Mouse (Mus musculus) forebrain, postnatal 0 days (tissue): ENCODE data around the gene Nrros. TPM values are rescaled to one million over a fixed set of nuclear protein-coding genes. Genes with fewer than 3 reads are reported as not detected.

Experiments used
- ATAC-seq: fragments of 200-750 bp; cut with Nextera tagmentation; 2 replicates; pipeline ENCODE4 v1.8.0; 2017; ENCODE audit warnings: mild to moderate bottlenecking, moderate library complexity
- DNase-seq: peaks from one replicate; pipeline ENCODE4 v3.0.0-alpha.2; 2015
- H3K27ac ChIP-seq: fragments of 300-500 bp; sonication (generic); 2 replicates; pipeline ENCODE4 v1.5.1; 2014; ENCODE audit warnings: low read depth, mild to moderate bottlenecking, antibody characterized with exemption, low read length, moderate library complexity, mixed read lengths
- H3K27me3 ChIP-seq: fragments of 300-500 bp; sonication (generic); 2 replicates; pipeline ENCODE4 v1.6.1; 2014; ENCODE audit warnings: mild to moderate bottlenecking, low read length, mixed read lengths; ENCODE audit not compliant: insufficient read depth
- H3K36me3 ChIP-seq: fragments of 300-500 bp; sonication (generic); 2 replicates; pipeline ENCODE4 v1.6.1; 2014; ENCODE audit warnings: mild to moderate bottlenecking, moderate library complexity; ENCODE audit not compliant: insufficient read depth
- H3K4me1 ChIP-seq: fragments of 300-500 bp; sonication (generic); 2 replicates; pipeline ENCODE4 v1.6.1; 2014; ENCODE audit warnings: antibody characterized with exemption; ENCODE audit not compliant: insufficient read depth
- H3K4me2 ChIP-seq: fragments of 300-500 bp; sonication (generic); 2 replicates; pipeline ENCODE4 v1.6.1; 2014; ENCODE audit warnings: low read depth, mild to moderate bottlenecking, moderate library complexity
- H3K4me3 ChIP-seq: fragments of 300-500 bp; sonication (generic); 2 replicates; pipeline ENCODE4 v1.5.1; 2014; ENCODE audit warnings: low read depth, low read length, mixed read lengths
- H3K9ac ChIP-seq: fragments of 300-500 bp; sonication (generic); 2 replicates; pipeline ENCODE4 v1.6.1; 2014; ENCODE audit warnings: mild to moderate bottlenecking
- H3K9me3 ChIP-seq: fragments of 300-500 bp; sonication (generic); 2 replicates; pipeline ENCODE4 v1.6.1; 2016; ENCODE audit warnings: low read length
- CTCF ChIP-seq: sonication (generic); IDR thresholded peaks from 2 replicates; pipeline ENCODE4 v1.5.1; 2016; ENCODE audit warnings: antibody characterized with exemption, control low read depth, low read depth
- WGBS: fragments of 180-500 bp; shearing (Covaris S2); extraction: QIAGEN DNeasy Blood & Tissue Kit; methylation state at CpG from one replicate; pipeline ENCODE4 v1.1.7; 2014; 5-methylcytosine and 5-hydroxymethylcytosine counted together
- polyA plus RNA-seq: library from polyadenylated mRNA; unstranded; fragments of >200 nt; fragmentation: Nextera tagmentation; extraction: Ambion mirVana; gene quantifications from 2 replicates; pipeline ENCODE4 v1.2.1, GENCODE M21; 2015
- total RNA-seq: library from RNA; depleted of rRNA; stranded (reverse); fragments of >200 nt; gene quantifications from 2 replicates; pipeline ENCODE4 v1.2.3, GENCODE M21; 2014

The Nrros gene
- total and polyA plus RNA-seq, 2 experiments from 2014 or later: 6.4 to 12.5 TPM

GRCm38 (mm10) chr16:32190011-32190441 lies 24.6 kb upstream of the Nrros start:
- TF ChIP-seq CTCF: no peak
- WGBS: 59% methylated on average over 12 of the region's 12 CpGs
- no peak overlapping the region for H3K4me3 ChIP-seq
- no peak for DNase-seq
- H3K4me1 ChIP-seq: no peaks in the 10 kb centered on the region
- no peaks in the 10 kb centered on the region for H3K27me3 ChIP-seq
- no peaks in the 10 kb centered on the region for H3K9me3 ChIP-seq
- H3K27ac ChIP-seq: no peak overlapping the region
- no peak for ATAC-seq
- no peak overlapping the region for H3K9ac ChIP-seq
- no peaks in the 10 kb centered on the region for H3K36me3 ChIP-seq
- H3K4me2 ChIP-seq: no peak overlapping the region

GRCm38 (mm10) chr16:32189109-32189508 lies 23.7 kb upstream of the Nrros start:
- Histone ChIP-seq H3K4me1 (no peaks in the 10 kb centered on the region), H3K9ac (no peak overlapping the region), H3K27me3 (no peaks in the 10 kb centered on the region), H3K4me2 (no peak overlapping the region), H3K9me3 (no peaks in the 10 kb centered on the region), H3K36me3 (no peaks in the 10 kb centered on the region), H3K4me3 (no peak overlapping the region), H3K27ac (no peak overlapping the region)
- peak; percentile 58 for DNase-seq
- TF ChIP-seq CTCF: no peak
- peak; percentile 81 for ATAC-seq
- WGBS: 39% methylated on average over 6 of the region's 6 CpGs

- H3K36me3 ChIP-seq: no peaks in the 10 kb centered on the region
- H3K27ac ChIP-seq: no peak overlapping the region
- no peak for DNase-seq
- no peak overlapping the region for H3K9ac ChIP-seq
- no peak overlapping the region for H3K4me2 ChIP-seq
- no peak for TF ChIP-seq CTCF
- no peak overlapping the region for H3K4me3 ChIP-seq
- no peaks in the 10 kb centered on the region for H3K9me3 ChIP-seq
- no peaks in the 10 kb centered on the region for H3K27me3 ChIP-seq
- no peaks in the 10 kb centered on the region for H3K4me1 ChIP-seq
- WGBS: 97% methylated on average over 5 of the region's 5 CpGs
- no peak for ATAC-seq
Measured at GRCm38 (mm10) chr16:32186056-32186455, 20.7 kb upstream of the Nrros start.

- Histone ChIP-seq H3K4me2 (no peak within 1 kb of the TSS), H3K9ac (no peak within 1 kb of the TSS), H3K4me3 (no peak within 1 kb of the TSS), H3K27ac (no peak within 1 kb of the TSS), H3K4me1 (no peaks in the 10 kb centered on the region), H3K36me3 (no peaks in the 10 kb centered on the region), H3K27me3 (no peaks in the 10 kb centered on the region), H3K9me3 (no peaks in the 10 kb centered on the region)
- no peak for DNase-seq
- WGBS: 87% methylated on average over 6 of the region's 6 CpGs
- no peak for ATAC-seq
- no peak for TF ChIP-seq CTCF
Measured at GRCm38 (mm10) chr16:32179333-32179901, 14.0 kb upstream of the Nrros start, which contains the start of gene Bex6. Gene Bex6, plus strand, starts transcription at chr16:32179823.

GRCm38 (mm10) chr16:32176896-32177686 lies 11.7 kb upstream of the Nrros start:
- no peak for ATAC-seq
- H3K4me3 ChIP-seq: no peak overlapping the region
- WGBS: 50% methylated on average over 18 of the region's 18 CpGs
- no peaks in the 10 kb centered on the region for H3K4me1 ChIP-seq
- H3K36me3 ChIP-seq: no peaks in the 10 kb centered on the region
- H3K27me3 ChIP-seq: no peaks in the 10 kb centered on the region
- no peaks in the 10 kb centered on the region for H3K9me3 ChIP-seq
- no peak overlapping the region for H3K27ac ChIP-seq
- H3K4me2 ChIP-seq: no peak overlapping the region
- H3K9ac ChIP-seq: no peak overlapping the region
- DNase-seq: no peak
- no peak for TF ChIP-seq CTCF

- H3K4me2 ChIP-seq: no peak overlapping the region
- no peak for DNase-seq
- ATAC-seq: no peak
- H3K9ac ChIP-seq: no peak overlapping the region
- H3K4me1 ChIP-seq: no peaks in the 10 kb centered on the region
- no peaks in the 10 kb centered on the region for H3K36me3 ChIP-seq
- TF ChIP-seq CTCF: no peak; the same call in 1 of the 2 replicates
- WGBS: 94% methylated on average over 4 of the region's 4 CpGs
- H3K27me3 ChIP-seq: no peaks in the 10 kb centered on the region
- H3K27ac ChIP-seq: no peak overlapping the region
- no peaks in the 10 kb centered on the region for H3K9me3 ChIP-seq
- H3K4me3 ChIP-seq: no peak overlapping the region
Measured at GRCm38 (mm10) chr16:32175029-32175428, 9.6 kb upstream of the Nrros start.

- TF ChIP-seq CTCF: no peak
- 87% methylated on average over 8 of the region's 8 CpGs for WGBS
- no peaks in the 10 kb centered on the region for H3K9me3 ChIP-seq
- DNase-seq: no peak
- H3K4me3 ChIP-seq: no peak overlapping the region
- H3K36me3 ChIP-seq: no peaks in the 10 kb centered on the region
- H3K4me1 ChIP-seq: no peaks in the 10 kb centered on the region
- no peak overlapping the region for H3K27ac ChIP-seq
- no peak overlapping the region for H3K4me2 ChIP-seq
- H3K27me3 ChIP-seq: no peaks in the 10 kb centered on the region
- no peak overlapping the region for H3K9ac ChIP-seq
- ATAC-seq: no peak
Measured at GRCm38 (mm10) chr16:32174340-32175005, 9.1 kb upstream of the Nrros start.
